Mouse (Mus musculus): ENCODE data around the gene Abhd2.
"Not testable (repeated sequence)": the region's sequence is repeated elsewhere in the genome, so short reads cannot be mapped to it uniquely, and the experiment has no call there.

Abhd2 gene

GRCm38 (mm10) chr7:79267690-79268388, 5.2 kb upstream of the Abhd2 start:
- no peak for DNase-seq

- DNase-seq, result no peak
These were observed 4.1 kb upstream of the Abhd2 start for GRCm38 (mm10) chr7:79268897-79269296.

DNA sequence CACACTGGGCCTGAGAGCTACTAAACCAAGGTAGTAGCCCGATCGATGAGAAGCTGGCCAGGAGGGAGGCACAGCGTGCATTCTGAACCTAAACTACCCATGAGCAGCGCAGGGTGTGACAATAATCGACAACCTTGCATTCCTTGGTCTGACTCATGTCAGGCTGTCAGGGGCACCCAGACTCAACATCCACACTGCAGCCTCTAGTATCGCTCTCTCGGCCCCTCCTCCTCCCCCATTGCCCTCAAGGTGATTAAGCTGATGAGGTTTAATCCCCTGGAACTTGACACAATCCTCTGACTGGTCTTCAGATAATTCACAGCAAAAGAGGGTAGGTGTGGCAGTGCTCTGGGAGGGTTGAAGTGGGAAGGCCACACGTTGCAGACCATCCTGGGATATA, 3.6 kb upstream of the Abhd2 start:
- DNase-seq, result no peak

DNA sequence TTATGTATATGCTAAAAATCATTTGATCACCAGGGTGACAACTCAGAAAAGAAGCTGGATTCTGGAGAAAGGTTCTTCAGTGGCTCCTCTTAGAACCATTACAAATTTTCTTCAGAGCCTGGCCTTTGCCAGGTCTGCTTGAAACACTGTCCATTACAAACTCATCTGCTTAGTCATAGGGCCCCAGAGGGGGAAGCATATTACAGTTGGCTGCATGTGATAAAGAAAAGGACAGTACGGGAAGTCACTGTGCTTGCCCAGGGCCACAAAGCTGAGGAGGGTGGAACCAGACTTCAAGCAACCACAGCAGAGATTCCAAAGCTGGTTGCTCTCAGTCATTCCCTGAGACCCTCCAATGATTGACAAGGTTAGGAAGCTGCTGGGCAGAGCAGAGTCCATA, 3.1 kb upstream of the Abhd2 start:
- no peak for DNase-seq

GRCm38 (mm10) chr7:79270961-79271387, 2.0 kb upstream of the Abhd2 start:
- no peak for DNase-seq

GRCm38 (mm10) chr7:79271861-79272788, 874 bp upstream of the Abhd2 start:
- DNase-seq, result no peak

DNA sequence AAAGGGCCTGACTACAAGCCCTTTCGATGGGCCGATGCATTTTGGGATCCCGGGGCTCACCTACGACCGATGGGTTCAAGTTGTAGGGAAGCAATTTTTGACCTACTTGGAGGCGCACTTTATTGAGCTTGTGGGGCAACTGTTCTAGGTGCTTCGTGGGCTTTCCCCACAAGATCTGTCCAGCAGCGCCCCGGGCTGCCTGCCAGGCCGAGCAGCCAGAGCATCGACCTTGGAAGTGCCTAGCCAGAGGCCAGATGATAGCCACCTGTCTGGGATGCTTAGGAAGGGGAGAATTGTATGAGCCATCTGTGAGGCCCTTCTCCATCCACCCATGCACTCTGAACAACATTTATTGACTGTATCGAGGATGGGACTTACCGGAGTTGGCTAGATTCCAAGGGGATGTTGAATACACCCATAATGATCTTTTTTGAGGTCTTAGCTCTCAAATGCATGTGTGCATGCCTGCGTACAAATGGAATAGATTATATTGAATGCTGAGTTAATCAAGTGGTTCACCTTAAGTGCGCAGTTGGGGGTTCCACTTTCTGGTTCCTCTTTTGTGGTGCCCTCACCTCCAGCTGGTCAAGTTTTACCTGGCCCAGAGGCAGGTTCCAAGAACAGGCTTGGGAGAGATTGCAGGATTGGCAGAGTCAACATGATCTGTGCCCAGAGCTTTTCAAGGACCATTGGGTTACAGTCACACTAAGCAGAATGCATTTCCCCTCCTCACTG, 906 bp downstream of the Abhd2 start:
- DNase-seq, result peak; percentile 74

DNA sequence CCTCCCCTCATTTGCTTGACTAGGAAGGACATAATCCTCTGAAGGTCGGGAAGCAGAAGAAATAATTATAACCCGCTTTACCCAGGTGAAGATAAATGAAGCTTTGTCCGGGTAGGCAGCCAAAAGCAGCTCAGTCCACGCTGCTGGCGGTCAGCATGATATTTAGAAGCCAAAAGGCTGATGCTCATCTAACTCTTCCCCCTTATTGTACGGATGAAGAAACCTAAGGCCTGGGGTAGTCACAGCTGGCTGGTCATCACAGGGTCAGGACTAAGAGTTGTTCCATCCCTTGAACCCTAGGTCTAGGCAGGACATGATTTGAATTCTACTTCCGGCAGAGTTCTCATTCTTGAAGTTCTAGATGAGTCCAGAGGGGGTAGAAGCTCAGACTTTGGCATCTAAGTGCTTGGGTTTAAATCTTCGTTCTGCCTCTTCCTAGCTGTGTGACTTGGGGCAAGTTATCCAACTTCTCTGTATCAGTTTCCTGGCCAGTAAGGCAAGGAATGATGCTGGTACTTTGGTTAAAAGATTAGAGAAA, 1.5 kb downstream of the Abhd2 start:
- DNase-seq, result no peak

- peak; percentile 49 for DNase-seq
These were observed 2.3 kb downstream of the Abhd2 start for GRCm38 (mm10) chr7:79275345-79275744.

GRCm38 (mm10) chr7:79278432-79278831, 5.4 kb downstream of the Abhd2 start:
- no peak for DNase-seq

- peak; percentile 42 for DNase-seq
These were observed 6.5 kb downstream of the Abhd2 start for GRCm38 (mm10) chr7:79279376-79280029.

DNA sequence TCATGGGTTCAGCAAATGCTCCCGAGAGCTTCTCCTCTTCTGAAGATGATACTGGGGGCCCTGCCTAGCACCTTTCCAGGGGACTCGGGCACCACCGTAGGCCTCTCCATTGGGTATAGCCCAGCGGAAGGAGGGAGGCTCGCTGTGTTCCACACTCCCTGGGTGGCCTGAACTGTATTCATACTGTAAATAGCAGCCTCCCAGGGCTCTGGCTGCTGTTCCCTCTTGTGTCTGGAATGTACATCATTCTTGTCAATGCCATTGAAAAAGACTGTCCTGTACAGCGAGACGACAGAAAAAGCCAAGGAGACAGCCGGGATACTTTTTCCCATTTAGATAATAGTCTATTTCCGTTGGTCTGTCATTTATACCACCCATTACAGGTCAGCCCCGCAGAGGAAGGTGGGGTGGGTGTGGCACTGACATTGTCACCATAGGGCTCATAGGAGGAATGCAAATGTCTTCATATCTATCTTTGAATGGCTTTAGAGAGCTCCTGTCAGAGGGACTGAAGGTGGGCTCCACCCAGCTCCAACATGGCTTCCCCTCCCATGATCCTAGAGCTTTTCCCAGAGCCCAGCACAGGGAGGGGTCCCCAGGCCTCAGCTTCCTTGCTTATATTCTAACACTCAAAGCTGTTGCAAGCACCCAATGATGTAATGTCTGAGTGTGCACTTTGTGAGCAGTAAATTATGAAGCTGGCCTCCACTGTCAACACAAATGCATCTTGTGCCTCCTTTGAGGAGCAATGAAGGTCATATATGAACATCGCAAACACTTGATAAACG, 10.1 kb downstream of the Abhd2 start:
- DNase-seq, result no peak

DNA sequence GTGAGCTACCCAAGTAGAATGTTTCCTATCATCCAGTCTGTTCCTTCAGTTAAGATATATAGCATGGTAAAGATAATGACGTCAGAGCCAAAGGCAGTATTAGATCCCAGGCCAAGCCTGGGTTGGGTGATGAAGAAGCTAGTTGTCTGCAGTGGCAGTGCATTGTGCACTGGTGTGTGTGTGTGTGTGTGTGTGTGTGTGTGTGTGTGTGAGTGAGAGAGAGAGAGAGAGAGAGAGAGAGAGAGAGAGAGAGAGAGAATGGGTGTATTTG, 10.6 kb downstream of the Abhd2 start:
- DNase-seq, result not testable (repeated sequence)

DNA sequence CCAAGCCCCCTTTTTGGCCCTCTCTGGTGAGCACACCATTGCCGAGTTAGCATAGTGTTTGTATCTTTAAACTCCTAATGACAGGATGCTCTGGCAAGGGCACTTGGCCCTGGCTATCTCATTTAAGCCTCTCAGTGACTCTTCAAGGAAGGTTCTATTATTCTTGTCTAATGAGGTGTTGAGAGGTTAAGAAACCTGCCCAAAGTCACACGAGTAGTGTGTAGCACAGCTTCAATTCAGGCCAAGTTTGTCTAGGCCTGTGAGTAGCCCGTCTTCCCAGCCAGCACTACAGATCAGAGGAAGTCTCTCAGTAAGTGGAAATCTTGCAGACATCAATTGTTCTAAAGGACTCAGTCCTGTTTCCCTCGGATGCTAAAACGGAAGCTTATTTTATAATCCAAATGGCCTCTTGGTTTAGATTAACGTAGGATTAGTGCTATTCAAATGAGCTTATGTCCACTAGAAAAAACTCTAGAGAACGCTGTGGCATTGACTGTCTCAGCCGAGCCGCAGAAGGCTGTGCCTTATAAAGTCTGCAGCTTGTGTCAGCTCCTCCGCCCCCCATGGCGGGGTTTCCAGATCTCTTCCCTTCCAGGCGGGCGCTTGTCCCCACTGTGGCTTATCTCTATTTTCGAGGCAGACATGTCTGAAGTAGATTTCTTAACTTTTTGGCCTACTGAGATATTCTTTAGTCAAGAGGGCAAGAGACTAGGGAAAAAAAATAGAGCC, 11.3 kb downstream of the Abhd2 start:
- DNase-seq, result no peak

DNA sequence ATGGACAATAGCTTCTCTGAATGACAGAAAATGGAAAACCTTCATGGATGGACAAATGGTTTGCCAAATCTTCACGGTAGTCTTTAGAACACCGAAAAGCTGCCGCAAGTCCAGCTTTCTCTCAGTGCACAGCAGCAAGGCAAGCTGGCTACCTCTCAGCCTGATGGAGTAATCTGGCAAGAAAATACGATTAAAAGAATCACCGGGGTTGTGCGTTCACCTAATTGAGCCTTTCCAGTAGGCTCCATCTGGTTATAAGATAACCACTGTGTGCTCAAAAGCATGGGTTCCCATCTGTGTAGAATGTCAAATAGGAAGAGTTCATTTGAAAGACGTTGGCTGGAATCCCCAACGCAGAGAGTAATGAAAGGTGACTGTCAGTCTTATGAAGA, 11.9 kb downstream of the Abhd2 start:
- DNase-seq, result no peak

DNA sequence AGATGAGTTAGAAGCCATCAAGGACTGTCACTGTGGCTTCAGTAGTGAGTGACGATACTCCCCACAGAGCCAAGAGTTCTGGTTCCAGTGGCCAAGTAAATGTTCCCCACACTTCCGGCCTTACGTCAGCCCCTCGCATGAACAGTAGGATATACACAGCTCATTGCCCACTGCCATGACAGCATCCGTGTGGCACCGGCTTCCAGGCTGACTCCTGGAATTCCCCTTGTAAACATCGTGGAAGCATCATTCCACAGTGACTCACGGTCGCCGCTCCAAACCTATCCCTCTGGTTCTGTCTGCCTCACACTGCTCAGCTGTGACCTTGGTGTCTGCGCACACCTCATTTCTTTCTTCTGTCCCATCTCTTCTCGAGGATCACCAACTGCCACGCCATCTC, 12.4 kb downstream of the Abhd2 start:
- no peak for DNase-seq

GRCm38 (mm10) chr7:79287226-79287625, 14.2 kb downstream of the Abhd2 start:
- no peak for DNase-seq

- DNase-seq, result no peak
These were observed 14.9 kb downstream of the Abhd2 start for GRCm38 (mm10) chr7:79287928-79288327.

GRCm38 (mm10) chr7:79288422-79288821, 15.4 kb downstream of the Abhd2 start:
- DNase-seq, result no peak

- no peak for DNase-seq
These were observed 20.7 kb downstream of the Abhd2 start for GRCm38 (mm10) chr7:79293605-79294232.

Measured in kidney, postnatal 10 days (tissue).